Mouse (Mus musculus) heart, adult 10 weeks (tissue): ENCODE data around the gene Dexi. TPM values are rescaled to one million over a fixed set of nuclear protein-coding genes. Genes with fewer than 3 reads are reported as not detected.

Experiments
- polyA plus RNA-seq: library from polyadenylated mRNA; stranded (reverse); fragments of 350-450 nt; fragmentation: Illumina TruSeq; extraction: RNeasy Lipid Tissue Mini Kit (QIAGEN cat#74804); gene quantifications from one replicate; pipeline ENCODE4 v1.2.3, GENCODE M21; 2014; ENCODE audit warnings: low read depth, low replicate concordance

Gene Dexi
- 33.8 TPM for polyA plus RNA-seq

GRCm38 (mm10) chr16:10542698-10543365 lies at the start of gene Dexi:
TSS of gene Dexi (minus strand) at chr16:10543054.

GRCm38 (mm10) chr16:10544995-10545622 lies 2.3 kb upstream of the Dexi start, which contains the start of gene Clec16a:
TSS of gene Clec16a (plus strand) at chr16:10545339.

GRCm38 (mm10) chr16:10479857-10480256 lies 63.0 kb downstream of the Dexi start, which contains the start of gene Ciita:
TSS of gene Ciita (plus strand) at chr16:10480059.

Other genes with a start within 250 kb of the Dexi start
- 50.1 TPM for gene Emp2, start 229.1 kb downstream of the Dexi start, polyA plus RNA-seq
- gene Tekt5, start 147.6 kb downstream of the Dexi start, polyA plus RNA-seq, result not detected
- 10.9 TPM for gene Nubp1, start 131.1 kb downstream of the Dexi start, polyA plus RNA-seq
- 0.55 TPM for gene Tvp23a, start 95.7 kb downstream of the Dexi start, polyA plus RNA-seq
- gene Ciita, start 63.0 kb downstream of the Dexi start, polyA plus RNA-seq, result 0.45 TPM
- gene Clec16a, start 2.3 kb upstream of the Dexi start, polyA plus RNA-seq, result 37.5 TPM
- 0.52 TPM for gene Socs1, start 242.5 kb upstream of the Dexi start, polyA plus RNA-seq
- gene Tnp2, start 245.6 kb upstream of the Dexi start, polyA plus RNA-seq, result not detected
- not detected for gene Prm3, start 247.9 kb upstream of the Dexi start, polyA plus RNA-seq